Mouse (Mus musculus): Measurements from ENCODE around the gene Tmem140. TPM values are rescaled to one million over a fixed set of nuclear protein-coding genes. Genes with fewer than 3 reads are reported as not detected.

Gene Tmem140
- polyA plus RNA-seq, 1 experiment from 2014 or later = 1.2 TPM

GRCm38 (mm10) chr6:34914462-34914861 lies 51.5 kb downstream of the Tmem140 start:
- H3K4me1 ChIP-seq (ENCODE audit: control insufficient read depth, insufficient read depth, low read length) = no peaks in the 10 kb centered on the region
- H3K36me3 ChIP-seq (replicated peaks; ENCODE audit: control insufficient read depth, insufficient read depth, low read depth, low read length) = no peaks in the 10 kb centered on the region
- no peak for ATAC-seq (replicated peaks; ENCODE audit: insufficient number of reproducible peaks, low FRiP score, low TSS enrichment, low read depth)
- no peak overlapping the region for H3K4me3 ChIP-seq (ENCODE audit: low read depth, low read length)
- no peak overlapping the region for H3K9ac ChIP-seq (replicated peaks; ENCODE audit: low read length)
- no peak for DNase-seq (ENCODE audit: low spot score)
- H3K27me3 ChIP-seq (ENCODE audit: control insufficient read depth, insufficient read depth, low read length) = no peaks in the 10 kb centered on the region
- no peaks in the 10 kb centered on the region for H3K9me3 ChIP-seq (replicated peaks; ENCODE audit: control insufficient read depth, low read length)
- H3K27ac ChIP-seq (replicated peaks; ENCODE audit: low read depth, low read length) = no peak overlapping the region
- 82% methylated on average over 3 of the region's 3 CpGs for WGBS
- no peak overlapping the region for H3K4me2 ChIP-seq (ENCODE audit: low read depth, low read length)

- no peak overlapping the region for H3K4me3 ChIP-seq (ENCODE audit: low read depth, low read length)
- H3K4me1 ChIP-seq (ENCODE audit: control insufficient read depth, insufficient read depth, low read length) = no peaks in the 10 kb centered on the region; the same call in 1 of the 2 replicates
- no peak for DNase-seq (ENCODE audit: low spot score)
- ATAC-seq (replicated peaks; ENCODE audit: insufficient number of reproducible peaks, low FRiP score, low TSS enrichment, low read depth) = no peak
- H3K36me3 ChIP-seq (replicated peaks; ENCODE audit: control insufficient read depth, insufficient read depth, low read depth, low read length) = no peaks in the 10 kb centered on the region
- no peaks in the 10 kb centered on the region for H3K27me3 ChIP-seq (ENCODE audit: control insufficient read depth, insufficient read depth, low read length)
- H3K27ac ChIP-seq (replicated peaks; ENCODE audit: low read depth, low read length) = no peak overlapping the region
- no peaks in the 10 kb centered on the region for H3K9me3 ChIP-seq (replicated peaks; ENCODE audit: control insufficient read depth, low read length)
- WGBS = 68% methylated on average over 7 of the region's 7 CpGs
- H3K4me2 ChIP-seq (ENCODE audit: low read depth, low read length) = no peak overlapping the region
- H3K9ac ChIP-seq (replicated peaks; ENCODE audit: low read length) = no peak overlapping the region
Observed at GRCm38 (mm10) chr6:34919146-34919545, 56.2 kb downstream of the Tmem140 start.

- H3K4me2 ChIP-seq (ENCODE audit: low read depth, low read length) = no peak within 1 kb of the TSS
- H3K4me1 ChIP-seq (ENCODE audit: control insufficient read depth, insufficient read depth, low read length) = no peaks in the 10 kb centered on the region; the same call in 1 of the 2 replicates
- H3K9ac ChIP-seq (replicated peaks; ENCODE audit: low read length) = no peak within 1 kb of the TSS
- 41% methylated on average over 10 of the region's 10 CpGs for WGBS
- DNase-seq (ENCODE audit: low spot score) (no peak), ATAC-seq (replicated peaks; ENCODE audit: insufficient number of reproducible peaks, low FRiP score, low TSS enrichment, low read depth) (no peak)
- H3K27ac ChIP-seq (replicated peaks; ENCODE audit: low read depth, low read length) = no peak within 1 kb of the TSS
- no peaks in the 10 kb centered on the region for H3K9me3 ChIP-seq (replicated peaks; ENCODE audit: control insufficient read depth, low read length)
- no peaks in the 10 kb centered on the region for H3K27me3 ChIP-seq (ENCODE audit: control insufficient read depth, insufficient read depth, low read length)
- H3K4me3 ChIP-seq (ENCODE audit: low read depth, low read length) = no peak within 1 kb of the TSS
- H3K36me3 ChIP-seq (replicated peaks; ENCODE audit: control insufficient read depth, insufficient read depth, low read depth, low read length) = no peaks in the 10 kb centered on the region
Observed at GRCm38 (mm10) chr6:34919956-34920355, 57.0 kb downstream of the Tmem140 start, which contains the start of gene Stra8. Stra8 (plus strand) TSS chr6:34920163.

GRCm38 (mm10) chr6:34920631-34921030 lies 57.7 kb downstream of the Tmem140 start:
- ATAC-seq (replicated peaks; ENCODE audit: insufficient number of reproducible peaks, low FRiP score, low TSS enrichment, low read depth) = no peak
- Histone ChIP-seq H3K4me3 (ENCODE audit: low read depth, low read length) (no peak overlapping the region), H3K9me3 (replicated peaks; ENCODE audit: control insufficient read depth, low read length) (no peaks in the 10 kb centered on the region), H3K27ac (replicated peaks; ENCODE audit: low read depth, low read length) (no peak overlapping the region), H3K36me3 (replicated peaks; ENCODE audit: control insufficient read depth, insufficient read depth, low read depth, low read length) (no peaks in the 10 kb centered on the region), H3K4me1 (ENCODE audit: control insufficient read depth, insufficient read depth, low read length) (no peaks in the 10 kb centered on the region; the same call in 1 of the 2 replicates), H3K27me3 (ENCODE audit: control insufficient read depth, insufficient read depth, low read length) (no peaks in the 10 kb centered on the region), H3K9ac (replicated peaks; ENCODE audit: low read length) (no peak overlapping the region), H3K4me2 (ENCODE audit: low read depth, low read length) (no peak overlapping the region)
- WGBS = 93% methylated on average over 12 of the region's 12 CpGs
- DNase-seq (ENCODE audit: low spot score) = no peak

- H3K4me2 ChIP-seq (ENCODE audit: low read depth, low read length) = no peak overlapping the region
- no peaks in the 10 kb centered on the region for H3K9me3 ChIP-seq (replicated peaks; ENCODE audit: control insufficient read depth, low read length)
- peak; percentile 61 for DNase-seq (ENCODE audit: low spot score)
- no peak overlapping the region for H3K9ac ChIP-seq (replicated peaks; ENCODE audit: low read length)
- no peak overlapping the region for H3K27ac ChIP-seq (replicated peaks; ENCODE audit: low read depth, low read length)
- H3K27me3 ChIP-seq (ENCODE audit: control insufficient read depth, insufficient read depth, low read length) = no peaks in the 10 kb centered on the region
- no peaks in the 10 kb centered on the region; the same call in 1 of the 2 replicates for H3K4me1 ChIP-seq (ENCODE audit: control insufficient read depth, insufficient read depth, low read length)
- H3K36me3 ChIP-seq (replicated peaks; ENCODE audit: control insufficient read depth, insufficient read depth, low read depth, low read length) = no peaks in the 10 kb centered on the region
- no peak overlapping the region for H3K4me3 ChIP-seq (ENCODE audit: low read depth, low read length)
- WGBS = 52% methylated on average over 14 of the region's 14 CpGs
- 0 out of 2 replicates have a peak, but pooled peaks have one; percentile 29 for ATAC-seq (replicated peaks; ENCODE audit: insufficient number of reproducible peaks, low FRiP score, low TSS enrichment, low read depth)
Observed at GRCm38 (mm10) chr6:34921941-34922340, 59.0 kb downstream of the Tmem140 start.

Other genes with a start within 250 kb of the Tmem140 start
- gene Agbl3, start 82.7 kb upstream of the Tmem140 start, polyA plus RNA-seq (2014; fragmentation: Nextera tagmentation; extraction: Ambion mirVana) = 5.2 and 7.2 TPM in 2 replicates
- 10.9 and 14.2 TPM in 2 replicates for gene Cyren, start 14.9 kb downstream of the Tmem140 start, polyA plus RNA-seq (2014; fragmentation: Nextera tagmentation; extraction: Ambion mirVana)
- gene Wdr91, start 47.7 kb downstream of the Tmem140 start, polyA plus RNA-seq (2014; fragmentation: Nextera tagmentation; extraction: Ambion mirVana) = 11.9 and 12.6 TPM in 2 replicates
- gene Stra8, start 57.0 kb downstream of the Tmem140 start, polyA plus RNA-seq (2014; fragmentation: Nextera tagmentation; extraction: Ambion mirVana) = not detected in 2 replicates
- 0.75 TPM in 1 of 2 replicates, not detected in the other for gene Slc23a4, start 125.3 kb downstream of the Tmem140 start, polyA plus RNA-seq (2014; fragmentation: Nextera tagmentation; extraction: Ambion mirVana)

Data from embryonic facial prominence, embryonic 11.5 days (tissue).